In genomic region chr4:66838071-66838470, GRCm38 (mm10) we compare ENCODE assay signal across 30 mouse cellular contexts.
"Had no signal": no experiment of that assay in that cellular context is flagged by ENCODE, and none has a peak within 500 bp of the region (broad histone marks: within the 10 kb centered on the region; RNA-seq: fewer than 3 reads in every experiment).

No protein-coding gene starts in this region.

- ATAC-seq: liver, embryonic 12.5 days; liver, postnatal 0 days; lung, postnatal 0 days; midbrain, embryonic 13.5 days; midbrain, embryonic 15.5 days; midbrain, embryonic 16.5 days had no signal

- H3K27me3 ChIP-seq: limb, embryonic 12.5 days; limb, embryonic 13.5 days; limb, embryonic 15.5 days; liver, embryonic 12.5 days; liver, embryonic 13.5 days; liver, embryonic 15.5 days; lung, embryonic 15.5 days; megakaryocyte, embryonic 14.5 days; midbrain, embryonic 12.5 days; midbrain, embryonic 13.5 days; midbrain, embryonic 15.5 days had no signal

- H3K9me3 ChIP-seq: limb, embryonic 10.5 days; limb, embryonic 12.5 days; limb, embryonic 13.5 days; limb, embryonic 15.5 days; liver, embryonic 12.5 days; liver, embryonic 13.5 days; liver, embryonic 15.5 days; lung, embryonic 15.5 days; megakaryocyte, embryonic 14.5 days; midbrain, embryonic 10.5 days; midbrain, embryonic 12.5 days; midbrain, embryonic 13.5 days; midbrain, embryonic 15.5 days had no signal

- H3K4me2 ChIP-seq: limb, embryonic 12.5 days; limb, embryonic 13.5 days; limb, embryonic 15.5 days; liver, embryonic 11.5 days; liver, embryonic 12.5 days; liver, embryonic 13.5 days; liver, embryonic 15.5 days; lung, embryonic 14.5 days; lung, embryonic 15.5 days; midbrain, embryonic 11.5 days; midbrain, embryonic 12.5 days; midbrain, embryonic 13.5 days; midbrain, embryonic 15.5 days had no signal

- H3K36me3 ChIP-seq: limb, embryonic 10.5 days; limb, embryonic 12.5 days; limb, embryonic 13.5 days; limb, embryonic 15.5 days; liver, embryonic 12.5 days; liver, embryonic 13.5 days; liver, embryonic 15.5 days; lung, embryonic 15.5 days; midbrain, embryonic 10.5 days; midbrain, embryonic 12.5 days; midbrain, embryonic 13.5 days; midbrain, embryonic 15.5 days had no signal

- H3K4me1 ChIP-seq: limb, embryonic 10.5 days; limb, embryonic 12.5 days; limb, embryonic 13.5 days; limb, embryonic 15.5 days; liver, embryonic 12.5 days; liver, embryonic 13.5 days; liver, embryonic 15.5 days; lung, embryonic 15.5 days; megakaryocyte, embryonic 14.5 days; midbrain, embryonic 10.5 days; midbrain, embryonic 12.5 days; midbrain, embryonic 13.5 days; midbrain, embryonic 15.5 days had no signal

- H3K9ac ChIP-seq: limb, embryonic 12.5 days; limb, embryonic 13.5 days; limb, embryonic 15.5 days; liver, embryonic 12.5 days; liver, embryonic 13.5 days; liver, embryonic 14.5 days; liver, embryonic 15.5 days; liver, postnatal 0 days; lung, embryonic 14.5 days; lung, embryonic 15.5 days; midbrain, embryonic 12.5 days; midbrain, embryonic 13.5 days; midbrain, embryonic 15.5 days had no signal

- H3K27ac ChIP-seq: limb, embryonic 10.5 days; limb, embryonic 12.5 days; limb, embryonic 13.5 days; limb, embryonic 15.5 days; liver, embryonic 12.5 days; liver, embryonic 13.5 days; liver, embryonic 14.5 days; liver, embryonic 15.5 days; lung, embryonic 15.5 days; macrophage; midbrain, embryonic 10.5 days; midbrain, embryonic 12.5 days; midbrain, embryonic 13.5 days; midbrain, embryonic 15.5 days had no signal

- H3K4me3 ChIP-seq: limb, embryonic 10.5 days; limb, embryonic 12.5 days; limb, embryonic 13.5 days; limb, embryonic 15.5 days; liver, embryonic 12.5 days; liver, embryonic 13.5 days; liver, embryonic 15.5 days; lung, embryonic 15.5 days; megakaryocyte, embryonic 14.5 days; midbrain, embryonic 10.5 days; midbrain, embryonic 12.5 days; midbrain, embryonic 13.5 days; midbrain, embryonic 15.5 days; myocyte had no signal

- DNase-seq: liver; liver, embryonic 13.5 days; liver, postnatal 0 days; lung, adult 18-20 months; lung, adult 2 months; lung, embryonic 14.5 days; lung, postnatal 10 days; lung, postnatal 14 days; lung, postnatal 36 days; lung, postnatal 4 days; midbrain, embryonic 14.5 days had no signal
